Mouse (Mus musculus): ENCODE measurements around the gene Elp4. TPM values are rescaled to one million over a fixed set of nuclear protein-coding genes. Genes with fewer than 3 reads are reported as not detected.
A peak's percentile ranks its signal among the peaks of the same experiment; 100 is the strongest.

Gene Elp4
- polyA plus RNA-seq, 1 experiment from 2014 or later, result 45.2 TPM

GRCm38 (mm10) chr2:105705320-105705719, 199.0 kb downstream of the Elp4 start:
- WGBS, result 71% methylated on average over 2 of the region's 2 CpGs

GRCm38 (mm10) chr2:105702586-105702985, 201.8 kb downstream of the Elp4 start:
- H3K4me2 ChIP-seq (replicated peaks), result no peak overlapping the region
- H3K9me3 ChIP-seq, result no peaks in the 10 kb centered on the region
- H3K9ac ChIP-seq (replicated peaks), result no peak overlapping the region
- H3K27ac ChIP-seq, result no peak overlapping the region
- no peak for ATAC-seq
- peaks cover 23% of the 10 kb centered on the region for H3K27me3 ChIP-seq
- H3K4me3 ChIP-seq (replicated peaks), result no peak overlapping the region
- WGBS, result 82% methylated on average over 10 of the region's 10 CpGs
- H3K4me1 ChIP-seq (replicated peaks), result peaks cover 2% of the 10 kb centered on the region; the same call in 1 of the 2 replicates
- H3K36me3 ChIP-seq, result no peaks in the 10 kb centered on the region

More at GRCm38 (mm10) chr2:105705320-105705719, 199.0 kb downstream of the Elp4 start:
- H3K4me2 ChIP-seq (replicated peaks), result no peak overlapping the region
- no peak overlapping the region for H3K4me3 ChIP-seq (replicated peaks)
- no peak overlapping the region for H3K27ac ChIP-seq
- no peaks in the 10 kb centered on the region for H3K4me1 ChIP-seq (replicated peaks)
- no peaks in the 10 kb centered on the region for H3K36me3 ChIP-seq
- H3K27me3 ChIP-seq, result peaks cover 8% of the 10 kb centered on the region; the same call in 1 of the 2 replicates
- H3K9me3 ChIP-seq, result no peaks in the 10 kb centered on the region
- no peak for ATAC-seq
- H3K9ac ChIP-seq (replicated peaks), result no peak overlapping the region

DNA sequence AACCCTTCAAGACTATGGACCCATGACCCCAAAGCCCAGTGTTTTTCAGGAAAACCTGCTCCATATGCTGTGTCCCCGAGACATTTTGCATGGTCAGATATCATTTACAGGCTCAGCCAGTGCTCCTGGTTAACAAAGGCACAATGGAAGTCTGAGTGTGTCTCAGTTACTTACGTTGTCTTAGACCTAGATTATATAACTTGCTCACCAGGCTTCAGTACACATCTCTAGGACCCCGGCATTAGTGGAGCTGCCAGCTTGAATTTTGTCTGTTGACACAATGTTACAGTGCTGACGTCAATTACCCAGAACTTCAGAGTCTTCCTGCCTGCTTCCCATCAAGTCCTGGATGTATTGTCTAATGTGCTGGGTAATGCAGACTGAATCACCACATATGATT, 202.6 kb downstream of the Elp4 start:
- H3K9me3 ChIP-seq, result no peaks in the 10 kb centered on the region
- no peak overlapping the region for H3K27ac ChIP-seq
- no peaks in the 10 kb centered on the region for H3K36me3 ChIP-seq
- ATAC-seq, result no peak
- H3K9ac ChIP-seq (replicated peaks), result no peak overlapping the region
- no peak overlapping the region for H3K4me3 ChIP-seq (replicated peaks)
- peaks cover 3% of the 10 kb centered on the region; the same call in 1 of the 2 replicates for H3K4me1 ChIP-seq (replicated peaks)
- H3K4me2 ChIP-seq (replicated peaks), result no peak overlapping the region
- WGBS, result 63% methylated on average over 4 of the region's 4 CpGs
- H3K27me3 ChIP-seq, result peaks cover 24% of the 10 kb centered on the region

DNA sequence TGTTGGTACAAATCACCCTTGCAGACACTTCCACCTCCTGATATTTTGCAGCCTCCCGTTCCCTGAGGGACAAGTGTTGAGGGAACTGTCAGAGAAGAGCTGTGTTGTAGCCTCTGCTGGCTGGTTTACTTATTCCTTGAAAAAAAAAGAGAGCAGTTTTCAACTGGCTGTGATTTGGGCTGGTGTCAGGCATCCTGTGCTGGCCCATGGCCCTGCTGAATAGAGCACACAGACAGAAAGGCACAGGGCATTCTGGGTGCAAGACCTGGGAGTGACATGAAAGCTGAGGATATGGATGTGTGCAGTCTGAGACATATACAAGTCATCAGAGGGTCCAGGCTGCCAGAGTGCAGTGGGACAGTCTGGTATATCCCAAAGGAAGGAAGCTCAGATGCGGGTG, 205.7 kb downstream of the Elp4 start:
- Histone ChIP-seq H3K4me2 (replicated peaks) (no peak overlapping the region), H3K9ac (replicated peaks) (no peak overlapping the region), H3K4me1 (replicated peaks) (peaks cover 3% of the 10 kb centered on the region; the same call in 1 of the 2 replicates), H3K4me3 (replicated peaks) (no peak overlapping the region), H3K9me3 (no peaks in the 10 kb centered on the region), H3K27me3 (peaks cover 45% of the 10 kb centered on the region), H3K36me3 (no peaks in the 10 kb centered on the region), H3K27ac (no peak overlapping the region)
- 62% methylated on average over 2 of the region's 2 CpGs for WGBS
- ATAC-seq, result 0 out of 2 replicates have a peak, but pooled peaks have one; percentile 24

DNA sequence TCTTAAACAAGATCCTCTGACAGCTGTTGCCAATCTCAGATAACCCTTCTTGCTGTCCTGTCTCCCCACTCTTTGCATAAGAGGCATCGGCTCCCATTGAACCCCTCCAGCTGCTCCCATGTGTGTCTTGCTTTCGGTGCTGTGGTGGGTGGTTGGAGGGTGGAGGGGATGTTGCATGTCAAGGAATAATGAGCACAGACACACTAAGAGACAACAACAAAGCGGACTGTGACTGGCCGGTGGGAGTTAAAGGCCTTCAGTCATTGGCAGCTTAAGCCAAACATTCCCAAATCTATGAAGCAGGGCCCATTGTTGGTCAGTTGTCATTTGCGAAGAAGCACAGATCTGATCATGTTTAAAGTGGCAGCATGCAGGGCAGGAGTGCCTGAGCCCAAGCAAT, 206.6 kb downstream of the Elp4 start:
- Histone ChIP-seq H3K27me3 (peaks cover 54% of the 10 kb centered on the region), H3K27ac (no peak overlapping the region), H3K9ac (replicated peaks) (no peak overlapping the region), H3K4me3 (replicated peaks) (no peak overlapping the region), H3K9me3 (no peaks in the 10 kb centered on the region), H3K36me3 (no peaks in the 10 kb centered on the region), H3K4me2 (replicated peaks) (no peak overlapping the region), H3K4me1 (replicated peaks) (peaks cover 3% of the 10 kb centered on the region; the same call in 1 of the 2 replicates)
- no peak for ATAC-seq
- 39% methylated on average over 5 of the region's 5 CpGs for WGBS

GRCm38 (mm10) chr2:105691296-105691695, 213.1 kb downstream of the Elp4 start:
- WGBS, result 8% methylated on average over 10 of the region's 10 CpGs
- Histone ChIP-seq H3K27me3 (peaks cover 93% of the 10 kb centered on the region), H3K9ac (replicated peaks) (no peak overlapping the region), H3K9me3 (no peaks in the 10 kb centered on the region), H3K4me2 (replicated peaks) (0 out of 2 replicates have a peak overlapping the region, but pooled peaks have one; percentile 1), H3K36me3 (no peaks in the 10 kb centered on the region), H3K4me3 (replicated peaks) (no peak overlapping the region), H3K27ac (no peak overlapping the region), H3K4me1 (replicated peaks) (peaks cover 36% of the 10 kb centered on the region)
- no peak for ATAC-seq

- Histone ChIP-seq H3K27ac (peak overlapping the region; percentile 74), H3K9me3 (no peaks in the 10 kb centered on the region), H3K9ac (replicated peaks) (no peak overlapping the region), H3K36me3 (no peaks in the 10 kb centered on the region), H3K4me3 (replicated peaks) (peak overlapping the region; percentile 26), H3K27me3 (peaks cover 95% of the 10 kb centered on the region), H3K4me1 (replicated peaks) (peaks cover 36% of the 10 kb centered on the region), H3K4me2 (replicated peaks) (peak overlapping the region; percentile 46)
- peak; percentile 46; the same call in 1 of the 2 replicates for ATAC-seq
- under 1% methylated on average over 28 of the region's 28 CpGs for WGBS
Observed at GRCm38 (mm10) chr2:105689771-105690639, 214.4 kb downstream of the Elp4 start.

DNA sequence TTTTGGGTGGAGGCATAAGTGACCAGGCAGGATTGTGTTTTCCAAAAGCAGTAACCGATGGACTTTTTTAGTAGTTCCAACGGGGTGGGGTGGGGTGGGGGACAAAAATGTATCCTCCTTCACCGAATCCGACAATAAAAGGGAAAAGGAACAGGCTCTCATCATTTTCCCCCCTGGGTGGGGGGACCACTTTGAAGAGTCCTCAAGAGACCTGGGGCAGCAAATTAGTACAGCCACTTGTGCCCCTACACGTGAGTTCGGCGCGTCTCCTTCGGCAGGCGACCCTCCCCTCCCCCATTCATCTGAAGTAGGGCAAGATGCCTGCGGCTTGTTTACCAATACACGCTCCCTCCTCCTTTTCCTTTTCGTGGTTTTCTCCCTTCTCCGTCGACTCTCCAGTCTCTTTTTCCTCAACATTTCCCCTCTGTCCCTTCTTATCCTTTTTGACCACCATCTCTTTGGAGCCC, 215.0 kb downstream of the Elp4 start:
- H3K4me3 ChIP-seq (replicated peaks), result peak overlapping the region; percentile 26
- peaks cover 36% of the 10 kb centered on the region for H3K4me1 ChIP-seq (replicated peaks)
- H3K9me3 ChIP-seq, result no peaks in the 10 kb centered on the region
- no peak overlapping the region for H3K9ac ChIP-seq (replicated peaks)
- peak overlapping the region; percentile 74 for H3K27ac ChIP-seq
- no peak for ATAC-seq
- no peaks in the 10 kb centered on the region for H3K36me3 ChIP-seq
- peak overlapping the region; percentile 46 for H3K4me2 ChIP-seq (replicated peaks)
- peaks cover 95% of the 10 kb centered on the region for H3K27me3 ChIP-seq
- WGBS, result under 1% methylated on average over 15 of the region's 15 CpGs

GRCm38 (mm10) chr2:105688436-105689303, 215.7 kb downstream of the Elp4 start:
- Histone ChIP-seq H3K4me2 (replicated peaks) (peak overlapping the region; percentile 46), H3K4me1 (replicated peaks) (peaks cover 36% of the 10 kb centered on the region), H3K4me3 (replicated peaks) (peak overlapping the region; percentile 26), H3K9me3 (no peaks in the 10 kb centered on the region), H3K27me3 (peaks cover 96% of the 10 kb centered on the region), H3K27ac (peak overlapping the region; percentile 74), H3K36me3 (no peaks in the 10 kb centered on the region), H3K9ac (replicated peaks) (peak overlapping the region; percentile 39; the same call in 1 of the 2 replicates)
- WGBS, result under 1% methylated on average over 25 of the region's 25 CpGs
- no peak for ATAC-seq

- ATAC-seq, result no peak
- peak overlapping the region; percentile 74 for H3K27ac ChIP-seq
- no peaks in the 10 kb centered on the region for H3K36me3 ChIP-seq
- H3K9me3 ChIP-seq, result no peaks in the 10 kb centered on the region
- H3K27me3 ChIP-seq, result peaks cover 94% of the 10 kb centered on the region
- WGBS, result 0% methylated on average over 17 of the region's 17 CpGs
- H3K4me3 ChIP-seq (replicated peaks), result peak overlapping the region; percentile 26
- peak overlapping the region; percentile 19; the same call in 1 of the 2 replicates for H3K9ac ChIP-seq (replicated peaks)
- peak overlapping the region; percentile 46 for H3K4me2 ChIP-seq (replicated peaks)
- peaks cover 36% of the 10 kb centered on the region for H3K4me1 ChIP-seq (replicated peaks)
Observed at GRCm38 (mm10) chr2:105688011-105688410, 216.4 kb downstream of the Elp4 start.

GRCm38 (mm10) chr2:105687317-105687991, 216.9 kb downstream of the Elp4 start:
- Histone ChIP-seq H3K27me3 (peaks cover 93% of the 10 kb centered on the region), H3K36me3 (no peaks in the 10 kb centered on the region), H3K4me1 (replicated peaks) (peaks cover 36% of the 10 kb centered on the region), H3K27ac (peak overlapping the region; percentile 74), H3K9ac (replicated peaks) (peak overlapping the region; percentile 32; the same call in 1 of the 2 replicates), H3K9me3 (no peaks in the 10 kb centered on the region), H3K4me2 (replicated peaks) (peak overlapping the region; percentile 46), H3K4me3 (replicated peaks) (peak overlapping the region; percentile 26)
- 3% methylated on average over 13 of the region's 13 CpGs for WGBS
- peak; percentile 35; the same call in 1 of the 2 replicates for ATAC-seq
